Mouse (Mus musculus): ENCODE results near the gene Acr.

DNA sequence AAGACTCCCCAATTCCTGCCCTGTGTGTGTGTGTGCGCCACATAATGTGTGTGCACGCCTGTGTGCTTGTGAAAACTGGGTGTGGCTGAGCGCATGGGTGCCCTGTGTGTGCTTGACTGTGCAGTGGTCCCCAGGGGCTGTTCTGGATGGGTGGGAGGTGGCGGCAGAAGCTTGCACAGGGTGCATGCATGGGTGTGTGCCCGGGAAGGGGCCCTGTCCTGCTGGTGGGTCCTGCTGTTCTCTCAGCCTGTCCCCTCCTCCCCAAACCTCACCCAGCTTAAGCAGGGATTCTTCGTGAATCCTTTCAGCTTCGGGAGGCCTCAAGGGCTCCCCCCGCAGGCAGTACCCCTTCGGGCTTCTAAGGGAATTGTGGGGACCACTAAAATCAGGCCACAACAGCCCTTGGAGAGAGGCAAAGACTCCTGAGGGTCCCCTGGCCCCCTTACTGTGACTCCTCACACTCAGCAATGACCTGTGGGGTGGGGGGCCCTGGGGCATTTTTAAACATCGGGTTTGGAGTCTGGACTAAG lies 8.9 kb upstream of the Acr start:
- no peak for TF ChIP-seq CTCF (IDR thresholded peaks at IDR 0.05; ENCODE audit: extremely low read depth, insufficient read length, insufficient replicate concordance, low read depth, low read length)
- no peak for TF ChIP-seq POLR2A (IDR thresholded peaks at IDR 0.05; ENCODE audit: low read depth, low read length)
